Mouse (Mus musculus) layer of hippocampus, adult 8-10 months (tissue): ENCODE data around the gene Olfr533. TPM values are rescaled to one million over a fixed set of nuclear protein-coding genes. Genes with fewer than 3 reads are reported as not detected.
"Not testable (repeated sequence)": the region's sequence is repeated elsewhere in the genome, so short reads cannot be mapped to it uniquely, and the experiment has no call there.

Experiments
- DNase-seq, 2 experiments: peaks; one replicate each; pipeline ENCODE4 v3.0.0; 2022; ENCODE audit warnings: low spot score in 2 of 2
- total RNA-seq, 4 experiments: library from RNA; stranded (reverse); gene quantifications; 2 replicates each; pipeline ENCODE4 v1.2.4; 2022

Gene Olfr533
- total RNA-seq: not detected

DNA sequence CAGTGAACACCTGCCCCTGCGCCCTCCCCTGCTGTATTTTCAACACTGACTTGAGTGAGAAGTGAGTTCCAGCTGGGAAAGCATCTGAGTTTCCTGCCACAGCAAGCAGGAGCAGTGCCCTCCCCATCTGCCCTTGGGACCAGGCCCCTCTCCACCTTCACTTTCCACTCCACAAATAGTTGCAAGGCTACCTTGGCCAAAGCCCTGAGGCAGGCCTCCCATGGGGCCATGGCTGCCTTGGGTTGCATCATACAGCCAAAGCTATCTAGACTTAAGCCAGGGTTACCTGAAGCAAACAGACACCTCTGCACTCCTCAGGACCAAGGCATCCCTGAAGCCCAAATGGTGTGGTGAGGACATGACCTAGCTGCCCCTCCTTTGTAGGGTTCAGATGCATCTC is at the start of gene Olfr533:
Gene Olfr533 (plus strand): TSS at position 301 of the 400 bp plus-strand sequence.
- DNase-seq: not testable (repeated sequence)

DNA sequence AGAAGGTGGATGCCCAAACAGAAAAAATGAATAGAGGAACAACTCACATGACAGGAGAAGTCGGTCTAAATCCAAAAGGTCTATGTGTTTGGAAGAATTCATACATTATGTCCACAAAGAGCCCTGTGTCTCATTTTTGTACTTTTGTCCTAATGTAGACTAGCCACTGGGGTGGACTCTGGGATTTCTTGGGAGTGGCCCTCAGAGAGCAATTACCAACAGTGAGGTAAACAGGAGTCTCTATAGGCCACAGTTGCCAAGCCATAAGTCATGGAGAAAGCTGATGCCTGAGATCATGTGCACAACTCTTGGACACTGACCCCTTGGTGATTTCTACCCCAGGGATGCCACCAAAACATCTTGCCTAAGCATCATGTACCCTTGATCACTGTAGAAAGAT is 41.6 kb upstream of the Olfr533 start, which contains the start of gene Olfr532:
Gene Olfr532 (minus strand): TSS at position 101 of the 400 bp plus-strand sequence.
- no peak for DNase-seq

DNA sequence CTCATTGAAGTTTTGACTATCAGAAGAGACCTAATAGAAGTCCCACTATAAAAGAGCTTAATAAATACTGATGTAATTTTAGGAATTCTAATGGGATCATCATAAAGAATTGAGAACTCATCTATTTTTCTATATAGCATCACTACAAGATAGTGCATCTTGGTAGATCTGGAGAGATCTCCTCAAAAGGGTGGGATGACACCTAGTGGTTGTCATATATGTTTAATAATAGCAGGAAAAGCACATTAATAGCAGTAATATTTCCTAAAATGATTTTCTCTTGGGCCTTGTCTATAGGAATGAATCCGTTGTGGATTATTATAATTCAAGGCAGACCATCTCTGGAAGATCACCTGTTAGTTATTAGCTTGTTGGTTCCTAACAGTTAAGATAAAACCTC is 20.0 kb upstream of the Olfr533 start:
- no peak for DNase-seq

DNA sequence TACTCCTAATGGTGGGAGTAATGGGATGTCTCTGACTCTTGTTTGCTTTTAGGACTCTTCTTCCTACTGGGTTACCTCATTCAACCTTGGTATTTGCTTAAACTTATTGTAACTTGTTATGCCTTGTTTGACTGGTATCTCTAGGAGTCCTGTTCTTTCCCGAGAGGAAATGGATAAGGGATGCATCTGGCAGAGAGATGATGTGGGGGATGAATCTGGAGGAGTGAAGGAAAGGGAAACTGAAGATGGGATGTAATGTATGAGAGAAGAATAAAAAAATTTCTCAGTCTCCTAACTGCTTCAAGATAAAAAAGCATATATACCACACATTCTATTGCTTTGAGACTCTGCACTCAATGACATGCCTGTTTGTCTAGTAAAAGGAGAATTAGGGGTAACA is 14.7 kb downstream of the Olfr533 start:
- no peak for DNase-seq

DNA sequence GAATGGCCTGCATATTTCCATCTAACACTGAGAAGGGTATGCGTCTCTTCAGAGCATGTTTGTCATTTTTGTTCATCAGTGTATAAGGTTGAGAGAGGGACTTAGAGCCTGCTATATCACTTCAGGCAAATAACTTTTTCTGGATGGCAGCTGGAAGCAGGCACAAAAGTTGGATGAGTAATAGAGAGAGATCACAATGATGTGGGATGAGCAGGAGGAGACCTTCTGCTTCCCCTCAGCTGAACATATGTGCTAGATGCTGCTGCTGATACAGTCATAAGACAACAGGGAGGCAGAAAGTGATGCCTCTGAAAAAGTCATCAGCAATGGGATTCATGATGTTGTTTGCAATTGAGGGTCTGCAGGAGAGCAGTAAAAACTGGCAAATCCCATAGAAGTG is 15.6 kb downstream of the Olfr533 start:
- peak; percentile 81 to 85 for DNase-seq

DNA sequence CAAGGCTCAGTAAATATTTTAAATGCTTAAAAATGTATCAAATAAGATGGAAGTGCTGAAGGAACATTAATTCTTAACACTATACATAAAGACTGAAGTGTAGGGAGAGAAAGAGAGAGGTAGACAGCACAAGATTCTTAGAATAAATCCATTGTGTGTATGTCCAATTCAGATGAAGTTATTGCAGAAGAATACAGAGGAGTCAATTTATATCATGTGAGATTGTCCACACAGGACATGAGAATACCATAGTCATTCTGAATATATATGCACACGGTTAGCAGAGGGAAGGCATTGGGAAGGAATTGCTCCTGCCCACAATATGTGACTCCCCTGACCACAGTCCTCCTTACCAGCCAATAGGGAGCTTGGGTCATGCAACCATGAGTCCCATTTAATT is 20.7 kb downstream of the Olfr533 start, which contains the start of gene Olfr535:
Gene Olfr535 (plus strand): TSS at position 301 of the 400 bp plus-strand sequence.
- no peak for DNase-seq

DNA sequence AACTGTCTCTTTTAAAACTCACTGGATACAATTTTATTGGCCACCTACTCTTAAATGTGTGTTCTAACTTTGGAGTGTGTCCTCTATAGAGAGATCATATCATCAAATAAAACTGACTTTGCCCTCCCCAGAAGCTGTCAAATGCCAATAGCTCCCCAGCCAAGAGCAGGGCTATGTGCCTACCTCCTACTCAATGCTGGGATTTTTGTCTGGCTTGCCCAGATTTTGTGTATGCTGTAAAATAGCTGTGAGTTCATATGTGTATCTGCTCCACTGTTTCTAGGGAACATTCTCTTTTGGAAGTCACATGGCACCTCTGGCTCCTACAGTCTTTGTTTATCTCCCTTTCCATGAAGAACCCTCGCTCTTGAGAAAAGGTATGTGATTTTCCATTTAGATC is 25.8 kb downstream of the Olfr533 start:
- no peak for DNase-seq

DNA sequence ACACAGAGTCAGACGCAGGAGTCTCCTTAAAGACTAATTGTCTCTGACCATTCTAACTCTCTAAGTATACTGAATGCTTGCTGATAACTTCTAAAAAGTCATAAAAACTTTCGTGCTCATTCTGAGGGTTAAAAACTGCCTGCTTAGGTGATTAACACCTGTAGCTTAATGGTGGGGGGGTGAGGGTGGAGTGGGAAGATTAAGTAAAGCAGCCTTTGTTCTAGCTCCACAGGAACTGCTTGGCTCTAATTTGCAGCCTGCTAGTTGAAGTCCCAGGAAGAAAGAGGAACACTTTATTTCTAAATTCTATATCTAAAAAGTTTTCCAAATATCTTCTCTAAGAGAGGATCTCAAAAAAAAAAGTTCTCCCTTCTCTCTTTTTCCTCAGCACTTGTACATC is 31.1 kb downstream of the Olfr533 start:
- no peak for DNase-seq

DNA sequence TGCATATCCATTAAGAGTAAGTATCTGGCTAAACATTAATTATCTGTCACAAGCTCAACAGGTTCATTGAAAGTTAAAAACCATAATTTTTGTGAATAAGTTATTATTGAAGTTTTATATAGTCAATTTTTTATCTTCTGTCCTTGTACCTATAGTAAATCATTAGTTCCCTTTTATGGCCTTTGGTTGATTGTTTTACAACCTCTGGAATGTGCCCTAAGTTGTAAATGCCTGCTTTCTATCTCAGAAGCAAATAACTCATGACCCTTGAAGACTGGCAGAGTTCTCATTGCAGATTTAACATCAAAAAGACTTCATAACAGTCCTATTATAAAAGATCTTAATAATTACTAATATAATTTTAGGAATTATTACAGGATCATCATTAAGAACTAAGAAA is 31.5 kb downstream of the Olfr533 start:
- DNase-seq: no peak

DNA sequence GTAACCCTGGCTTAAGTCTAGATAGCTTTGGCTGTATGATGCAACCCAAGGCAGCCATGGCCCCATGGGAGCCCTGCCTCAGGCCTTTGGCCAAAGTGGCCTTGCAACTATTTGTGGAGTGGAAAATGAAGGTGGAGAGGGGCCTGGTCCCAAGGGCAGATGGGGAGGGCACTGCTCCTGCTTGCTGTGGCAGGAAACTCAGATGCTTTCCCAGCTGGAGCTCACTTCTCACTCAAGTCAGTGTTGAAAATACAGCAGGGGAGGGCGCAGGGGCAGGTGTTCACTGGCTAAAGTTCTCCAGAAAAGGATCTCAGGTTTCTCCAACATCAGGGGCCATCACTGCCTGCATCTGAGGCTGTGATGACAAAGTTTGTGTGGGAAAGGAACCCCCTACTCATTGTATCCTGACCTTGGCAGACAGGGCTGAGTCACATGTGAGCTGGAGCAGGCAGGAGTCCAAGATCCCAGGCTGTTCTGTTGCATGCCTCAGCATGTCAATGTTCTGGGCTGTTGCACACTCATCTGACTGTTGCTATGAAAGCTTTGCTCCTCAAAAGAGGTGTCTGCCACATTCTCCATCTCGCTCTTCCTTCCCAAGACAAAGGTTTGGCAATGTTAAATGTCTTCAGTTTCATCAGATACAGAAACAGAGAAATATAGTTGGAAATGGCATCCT is 44.3 kb downstream of the Olfr533 start, which contains the start of gene Olfr536:
Gene Olfr536 (minus strand): TSS at position 51 of the 676 bp plus-strand sequence.
- peak; percentile 17 to 51 for DNase-seq

Other genes starting within 250 kb of the Olfr533 start
- under 1 TPM; 0.70 to 0.96 (median 0.74) TPM for gene Cd163l1, start 245.1 kb upstream of the Olfr533 start, total RNA-seq
- gene 5830411N06Rik, start 216.1 kb upstream of the Olfr533 start, total RNA-seq: under 1 TPM in 3 of 4 experiments, not detected in 1; 0.16 to 0.22 (median 0.19) TPM
- not detected for gene Olfr525, start 142.5 kb upstream of the Olfr533 start, total RNA-seq
- not detected for gene Olfr527, start 129.4 kb upstream of the Olfr533 start, total RNA-seq
- gene Olfr60, start 101.7 kb upstream of the Olfr533 start, total RNA-seq: not detected
- gene Olfr530, start 87.0 kb upstream of the Olfr533 start, total RNA-seq: not detected
- not detected for gene Olfr531, start 60.5 kb upstream of the Olfr533 start, total RNA-seq
- not detected for gene Olfr532, start 41.7 kb upstream of the Olfr533 start, total RNA-seq
- gene Olfr535, start 20.8 kb downstream of the Olfr533 start, total RNA-seq: under 1 TPM in 3 of 4 experiments, not detected in 1; 0.29 to 0.96 (median 0.43) TPM
- gene Olfr536, start 44.0 kb downstream of the Olfr533 start, total RNA-seq: not detected
- not detected for gene Olfr538, start 104.5 kb downstream of the Olfr533 start, total RNA-seq
- gene Olfr46, start 137.9 kb downstream of the Olfr533 start, total RNA-seq: under 1 TPM; 0.14 to 0.87 (median 0.40) TPM
- not detected for gene Olfr61, start 165.6 kb downstream of the Olfr533 start, total RNA-seq
- gene Olfr53, start 183.1 kb downstream of the Olfr533 start, total RNA-seq: under 1 TPM in 1 of 4 experiments, not detected in 3; 0.54 TPM
- under 1 TPM; 0.18 to 0.36 (median 0.26) TPM for gene Olfr539, start 196.6 kb downstream of the Olfr533 start, total RNA-seq
- gene Olfr45, start 218.6 kb downstream of the Olfr533 start, total RNA-seq: under 1 TPM; 0.04 to 0.12 (median 0.08) TPM
- under 1 TPM in 1 of 4 experiments, not detected in 3; 0.23 TPM for gene Olfr541, start 233.9 kb downstream of the Olfr533 start, total RNA-seq